Mouse (Mus musculus) kidney, embryonic 14.5 days (tissue): ENCODE data around the gene Sptbn1. TPM values are rescaled to one million over a fixed set of nuclear protein-coding genes. Genes with fewer than 3 reads are reported as not detected.
A peak's percentile ranks its signal among the peaks of the same experiment; 100 is the strongest.

ENCODE experiments used
- ATAC-seq: fragments of 200-750 bp; cut with Nextera tagmentation; 2 replicates; pipeline ENCODE4 v1.8.0; 2017; ENCODE audit warnings: moderate number of reproducible peaks, mild to moderate bottlenecking, moderate TSS enrichment, moderate library complexity; ENCODE audit not compliant: low FRiP score, low TSS enrichment
- H3K27ac ChIP-seq: fragments of 300-500 bp; sonication (generic); 2 replicates; pipeline ENCODE4 v1.5.1; 2014; ENCODE audit warnings: low read depth, mild to moderate bottlenecking, low read length, moderate library complexity, mixed read lengths
- H3K27me3 ChIP-seq: fragments of 300-500 bp; sonication (generic); 2 replicates; pipeline ENCODE4 v1.6.1; 2014; ENCODE audit warnings: mild to moderate bottlenecking, low read length; ENCODE audit not compliant: control insufficient read depth, insufficient read depth
- H3K36me3 ChIP-seq: fragments of 300-500 bp; sonication (generic); 2 replicates; pipeline ENCODE4 v1.6.1; 2014; ENCODE audit warnings: low read length, mixed read lengths; ENCODE audit not compliant: control insufficient read depth, insufficient read depth
- H3K4me1 ChIP-seq: fragments of 300-500 bp; sonication (generic); 2 replicates; pipeline ENCODE4 v1.6.1; 2014; ENCODE audit warnings: low read length, mixed read lengths; ENCODE audit not compliant: control insufficient read depth, insufficient read depth
- H3K4me2 ChIP-seq: fragments of 300-500 bp; sonication (generic); replicated peaks from 2 replicates; pipeline ENCODE4 v1.6.1; 2014; ENCODE audit warnings: low read depth, mild to moderate bottlenecking, low read length
- H3K4me3 ChIP-seq: fragments of 300-500 bp; sonication (generic); 2 replicates; pipeline ENCODE4 v1.5.1; 2014; ENCODE audit warnings: mild to moderate bottlenecking, low read length
- H3K9ac ChIP-seq: fragments of 300-500 bp; sonication (generic); 2 replicates; pipeline ENCODE4 v1.6.1; 2014; ENCODE audit warnings: low read depth, mild to moderate bottlenecking, low read length, moderate library complexity
- H3K9me3 ChIP-seq: fragments of 300-500 bp; sonication (generic); 2 replicates; pipeline ENCODE4 v1.6.1; 2016; ENCODE audit warnings: low read length; ENCODE audit not compliant: control insufficient read depth
- WGBS: fragments of 180-500 bp; shearing (Covaris S2); extraction: QIAGEN DNeasy Blood & Tissue Kit; methylation state at CpG from one replicate; pipeline ENCODE4 v1.1.7; 2014; 5-methylcytosine and 5-hydroxymethylcytosine counted together
- polyA plus RNA-seq: library from polyadenylated mRNA; unstranded; fragments of >200 nt; fragmentation: Nextera tagmentation; extraction: Ambion mirVana; gene quantifications from 2 replicates; pipeline ENCODE4 v1.2.1, GENCODE M21; 2014

The Sptbn1 gene
- polyA plus RNA-seq, 1 experiment from 2014 or later = 129 TPM

- H3K4me2 ChIP-seq = no peak overlapping the region
- ATAC-seq = no peak
- peaks cover 27% of the 10 kb centered on the region for H3K4me1 ChIP-seq
- H3K27ac ChIP-seq = no peak overlapping the region
- no peaks in the 10 kb centered on the region for H3K27me3 ChIP-seq
- H3K9ac ChIP-seq = no peak overlapping the region
- H3K36me3 ChIP-seq = peaks cover 48% of the 10 kb centered on the region
- WGBS = 94% methylated on average over 2 of the region's 2 CpGs
- no peak overlapping the region for H3K4me3 ChIP-seq
- no peaks in the 10 kb centered on the region for H3K9me3 ChIP-seq
Measured at GRCm38 (mm10) chr11:30154980-30155379, 113.0 kb downstream of the Sptbn1 start.

GRCm38 (mm10) chr11:30148888-30149287 lies 119.1 kb downstream of the Sptbn1 start:
- H3K4me2 ChIP-seq = no peak overlapping the region
- ATAC-seq = no peak

GRCm38 (mm10) chr11:30148378-30148777 lies 119.6 kb downstream of the Sptbn1 start:
- Histone ChIP-seq H3K4me3 (no peak overlapping the region), H3K9me3 (no peaks in the 10 kb centered on the region), H3K27ac (no peak overlapping the region), H3K36me3 (peaks cover 87% of the 10 kb centered on the region), H3K27me3 (no peaks in the 10 kb centered on the region), H3K4me2 (no peak overlapping the region), H3K4me1 (peaks cover under 1% of the 10 kb centered on the region), H3K9ac (no peak overlapping the region)
- ATAC-seq = no peak

More at GRCm38 (mm10) chr11:30148888-30149287, 119.1 kb downstream of the Sptbn1 start:
- Histone ChIP-seq H3K9ac (no peak overlapping the region), H3K4me1 (peaks cover 5% of the 10 kb centered on the region), H3K9me3 (no peaks in the 10 kb centered on the region), H3K27ac (no peak overlapping the region), H3K4me3 (no peak overlapping the region), H3K36me3 (peaks cover 87% of the 10 kb centered on the region), H3K27me3 (no peaks in the 10 kb centered on the region)
- 70% methylated on average over 5 of the region's 5 CpGs for WGBS

- Histone ChIP-seq H3K4me1 (no peaks in the 10 kb centered on the region), H3K36me3 (peaks cover 88% of the 10 kb centered on the region), H3K4me2 (no peak overlapping the region), H3K27me3 (no peaks in the 10 kb centered on the region), H3K27ac (no peak overlapping the region), H3K4me3 (no peak overlapping the region), H3K9ac (no peak overlapping the region), H3K9me3 (no peaks in the 10 kb centered on the region)
- 97% methylated on average over 1 of the region's 1 CpGs for WGBS
- ATAC-seq = no peak
Measured at GRCm38 (mm10) chr11:30147882-30148281, 120.1 kb downstream of the Sptbn1 start.

GRCm38 (mm10) chr11:30143090-30143489 lies 124.9 kb downstream of the Sptbn1 start:
- WGBS = 81% methylated on average over 6 of the region's 6 CpGs
- no peak for ATAC-seq
- Histone ChIP-seq H3K4me2 (no peak overlapping the region), H3K36me3 (peaks cover 96% of the 10 kb centered on the region), H3K9ac (no peak overlapping the region), H3K4me1 (no peaks in the 10 kb centered on the region), H3K9me3 (no peaks in the 10 kb centered on the region), H3K27ac (peak overlapping the region; percentile 9; the same call in 1 of the 2 replicates), H3K4me3 (no peak overlapping the region), H3K27me3 (no peaks in the 10 kb centered on the region)

- Histone ChIP-seq H3K27ac (no peak overlapping the region), H3K4me1 (no peaks in the 10 kb centered on the region), H3K9me3 (no peaks in the 10 kb centered on the region), H3K4me2 (no peak overlapping the region), H3K36me3 (peaks cover 97% of the 10 kb centered on the region), H3K9ac (no peak overlapping the region), H3K4me3 (no peak overlapping the region), H3K27me3 (no peaks in the 10 kb centered on the region)
- 70% methylated on average over 17 of the region's 17 CpGs for WGBS
- ATAC-seq = peak; percentile 55; the same call in 1 of the 2 replicates
Measured at GRCm38 (mm10) chr11:30139165-30139826, 128.7 kb downstream of the Sptbn1 start.

GRCm38 (mm10) chr11:30137081-30137480 lies 130.9 kb downstream of the Sptbn1 start:
- no peak for ATAC-seq
- WGBS = 61% methylated on average over 12 of the region's 12 CpGs

GRCm38 (mm10) chr11:30134058-30134457 lies 133.9 kb downstream of the Sptbn1 start:
- Histone ChIP-seq H3K4me3 (no peak overlapping the region), H3K4me2 (no peak overlapping the region), H3K36me3 (peaks cover 92% of the 10 kb centered on the region), H3K4me1 (no peaks in the 10 kb centered on the region), H3K27me3 (no peaks in the 10 kb centered on the region), H3K9me3 (no peaks in the 10 kb centered on the region), H3K9ac (no peak overlapping the region), H3K27ac (no peak overlapping the region)
- no peak for ATAC-seq
- WGBS = 76% methylated on average over 1 of the region's 1 CpGs

More at GRCm38 (mm10) chr11:30137081-30137480, 130.9 kb downstream of the Sptbn1 start:
- no peaks in the 10 kb centered on the region for H3K4me1 ChIP-seq
- no peaks in the 10 kb centered on the region for H3K27me3 ChIP-seq
- peaks cover 93% of the 10 kb centered on the region for H3K36me3 ChIP-seq
- no peak overlapping the region for H3K9ac ChIP-seq
- no peak overlapping the region for H3K4me2 ChIP-seq
- no peak overlapping the region for H3K4me3 ChIP-seq
- H3K9me3 ChIP-seq = no peaks in the 10 kb centered on the region
- H3K27ac ChIP-seq = no peak overlapping the region

- no peaks in the 10 kb centered on the region for H3K27me3 ChIP-seq
- H3K9ac ChIP-seq = no peak overlapping the region
- no peak overlapping the region for H3K4me3 ChIP-seq
- 92% methylated on average over 6 of the region's 6 CpGs for WGBS
- no peaks in the 10 kb centered on the region for H3K4me1 ChIP-seq
- ATAC-seq = no peak
- H3K27ac ChIP-seq = no peak overlapping the region
- no peaks in the 10 kb centered on the region for H3K9me3 ChIP-seq
- H3K4me2 ChIP-seq = no peak overlapping the region
- peaks cover 92% of the 10 kb centered on the region for H3K36me3 ChIP-seq
Measured at GRCm38 (mm10) chr11:30132581-30132980, 135.4 kb downstream of the Sptbn1 start.
